Mouse (Mus musculus) E14TG2a.4 (cell line): ENCODE data around the gene Asb10.
"Not testable (repeated sequence)": the region's sequence is repeated elsewhere in the genome, so short reads cannot be mapped to it uniquely, and the experiment has no call there.

Experiments
- H3K27me3 ChIP-seq: 2 replicates; pipeline ENCODE4 v1.6.1; 2014; ENCODE audit warnings: low read length, control low read depth; ENCODE audit not compliant: insufficient read depth
- H3K36me3 ChIP-seq: 2 replicates; pipeline ENCODE4 v1.6.1; 2014; ENCODE audit warnings: low read length, control low read depth; ENCODE audit not compliant: insufficient read depth
- H3K4me1 ChIP-seq: replicated peaks from 2 replicates; pipeline ENCODE4 v1.6.1; 2014; ENCODE audit warnings: low read depth, low read length, control low read depth
- H3K4me3 ChIP-seq: replicated peaks from 2 replicates; pipeline ENCODE4 v1.5.1; 2014; ENCODE audit warnings: mild to moderate bottlenecking, low read length
- H3K9me3 ChIP-seq: 2 replicates; pipeline ENCODE4 v1.6.1; 2014; ENCODE audit warnings: low read length, control low read depth
- CTCF ChIP-seq: conservative IDR thresholded peaks from 2 replicates; pipeline ENCODE4 v1.5.1; 2014; ENCODE audit warnings: low read length
- NANOG ChIP-seq: IDR thresholded peaks from 2 replicates; pipeline ENCODE4 v1.6.1; 2014; ENCODE audit warnings: borderline replicate concordance, low read length, mixed read lengths
- POU5F1 ChIP-seq: IDR thresholded peaks from 2 replicates; pipeline ENCODE4 v1.6.1; 2014; ENCODE audit warnings: low read length, borderline replicate concordance

Asb10 gene

DNA sequence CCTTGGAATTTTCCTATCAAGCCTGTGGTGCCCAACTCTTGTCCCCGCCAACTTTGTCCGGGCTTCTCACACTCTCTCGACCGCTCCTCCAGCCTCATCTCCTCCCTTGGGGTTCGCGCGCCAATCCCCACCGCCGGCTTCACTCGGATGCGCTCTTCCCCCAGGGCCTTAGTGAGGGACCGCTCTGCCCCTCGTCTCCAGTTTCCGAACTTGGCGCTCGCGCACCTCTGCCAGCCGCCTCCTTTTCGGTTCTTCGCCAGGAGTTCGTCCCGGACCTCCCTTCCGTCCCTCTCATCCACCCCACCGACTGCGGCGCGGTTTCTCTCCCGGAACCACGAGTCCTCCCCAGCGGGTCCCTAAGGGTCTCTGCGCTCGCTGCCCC lies 36.0 kb upstream of the Asb10 start:
- TF ChIP-seq CTCF (no peak), POU5F1 (no peak), NANOG (no peak)
- H3K4me1 ChIP-seq, result peaks cover 38% of the 10 kb centered on the region
- H3K36me3 ChIP-seq, result peaks cover 46% of the 10 kb centered on the region
- peak overlapping the region; percentile 97 for H3K4me3 ChIP-seq
- no peaks in the 10 kb centered on the region for H3K27me3 ChIP-seq
- no peaks in the 10 kb centered on the region for H3K9me3 ChIP-seq

DNA sequence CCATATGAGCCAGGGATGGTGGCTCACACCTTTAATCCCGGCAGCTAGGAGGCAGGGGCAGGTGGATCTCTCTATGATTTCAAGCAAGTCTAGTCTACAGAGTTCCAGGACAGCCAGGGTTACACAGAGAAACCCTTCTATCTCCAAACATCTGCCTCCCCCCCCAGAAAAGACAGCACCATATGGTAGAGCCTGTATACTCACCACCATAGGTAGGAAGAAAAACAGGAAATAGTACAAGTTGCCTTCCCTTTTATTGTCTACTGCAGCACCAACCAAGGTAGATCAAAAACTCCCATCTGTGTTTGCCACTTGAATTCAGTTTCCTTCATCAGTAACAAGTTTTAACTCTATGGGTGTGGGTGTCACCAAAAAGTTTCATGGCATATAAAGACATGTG lies 35.2 kb upstream of the Asb10 start:
- Histone ChIP-seq H3K9me3 (no peaks in the 10 kb centered on the region), H3K27me3 (no peaks in the 10 kb centered on the region), H3K36me3 (peaks cover 54% of the 10 kb centered on the region), H3K4me3 (peak overlapping the region; percentile 97), H3K4me1 (peaks cover 38% of the 10 kb centered on the region)
- TF ChIP-seq POU5F1, result no peak
- no peak for TF ChIP-seq CTCF
- TF ChIP-seq NANOG, result no peak

DNA sequence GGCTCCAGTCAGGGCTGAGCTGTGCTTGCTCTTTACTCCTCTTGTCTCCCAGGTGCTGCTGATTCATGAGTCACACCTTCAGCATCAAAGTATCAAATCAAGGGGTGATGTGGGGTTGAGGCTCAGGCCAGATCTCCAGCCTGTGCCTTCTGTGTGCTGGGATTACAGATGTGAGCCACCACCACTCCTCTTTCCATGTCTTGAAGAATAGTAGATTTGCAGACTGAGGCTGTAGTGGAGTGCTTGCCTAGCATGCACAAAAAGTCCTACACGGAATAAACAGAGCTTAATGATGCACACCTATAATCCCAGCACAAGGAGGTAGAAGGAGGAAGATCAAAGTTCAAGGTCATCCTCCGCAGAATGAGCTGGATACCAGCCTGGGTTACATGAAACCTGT lies 15.9 kb upstream of the Asb10 start, which contains the start of gene 4931409K22Rik:
4931409K22Rik (minus strand) TSS at position 101 of the 400 bp plus-strand sequence.
- Histone ChIP-seq H3K4me1 (peaks cover 27% of the 10 kb centered on the region), H3K36me3 (no peaks in the 10 kb centered on the region), H3K27me3 (peaks cover 29% of the 10 kb centered on the region), H3K9me3 (no peaks in the 10 kb centered on the region), H3K4me3 (no peak within 1 kb of the TSS)
- TF ChIP-seq POU5F1, result no peak
- no peak for TF ChIP-seq CTCF
- TF ChIP-seq NANOG, result no peak

DNA sequence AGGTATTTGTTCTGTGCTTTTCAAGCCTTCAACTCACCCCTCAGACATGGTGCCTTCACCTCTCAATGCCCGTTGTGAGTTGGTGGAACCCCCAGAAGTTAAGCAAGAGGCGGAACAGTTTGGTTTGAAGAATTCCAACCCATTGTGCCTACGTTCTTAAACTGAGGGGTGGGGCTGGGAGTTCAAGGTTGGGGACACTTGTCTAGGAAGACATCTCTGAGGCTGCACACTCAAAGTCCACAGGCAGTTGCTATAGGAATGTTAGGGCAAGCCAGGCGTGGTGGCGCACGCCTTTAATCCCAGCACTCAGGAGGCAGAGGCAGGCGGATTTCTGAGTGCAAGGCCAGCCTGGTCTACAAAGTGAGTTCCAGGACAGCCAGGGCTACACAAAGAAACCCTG lies 14.6 kb upstream of the Asb10 start:
- H3K27me3 ChIP-seq, result peaks cover 39% of the 10 kb centered on the region
- not testable (repeated sequence) for H3K36me3 ChIP-seq, H3K9me3 ChIP-seq, H3K4me3 ChIP-seq
- peaks cover 39% of the 10 kb centered on the region for H3K4me1 ChIP-seq

DNA sequence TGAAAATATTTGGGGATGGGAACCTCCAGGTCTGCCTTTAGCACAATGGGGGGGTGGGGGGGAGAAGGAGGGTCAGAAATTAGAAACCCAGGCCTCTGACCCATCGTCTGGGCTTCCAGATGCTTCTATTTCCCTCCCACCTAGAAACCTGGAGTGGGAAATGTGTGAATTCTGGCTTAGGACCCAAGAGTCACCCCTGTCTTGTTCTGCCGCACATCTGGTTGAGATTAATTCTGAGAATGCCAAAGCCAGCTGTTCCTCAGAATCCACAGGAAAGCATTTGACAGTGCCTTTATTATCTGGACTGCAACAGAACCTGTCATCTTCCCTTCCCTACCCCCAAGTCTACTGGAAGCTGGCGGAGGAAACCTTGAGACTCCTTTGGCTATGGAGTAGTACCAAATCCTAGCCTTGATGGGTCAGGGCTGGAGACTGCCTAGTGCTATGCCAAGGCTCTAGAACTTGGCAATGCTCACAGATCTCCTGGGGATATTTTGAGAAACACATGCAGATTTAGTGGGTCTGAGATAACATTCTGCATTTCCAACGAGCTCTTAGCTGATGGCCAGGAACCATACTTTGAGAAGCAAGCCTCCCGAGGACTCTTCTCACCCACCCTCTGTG lies 13.0 kb upstream of the Asb10 start:
- H3K4me1 ChIP-seq, result peaks cover 40% of the 10 kb centered on the region
- TF ChIP-seq POU5F1 (no peak), CTCF (no peak), NANOG (no peak)

DNA sequence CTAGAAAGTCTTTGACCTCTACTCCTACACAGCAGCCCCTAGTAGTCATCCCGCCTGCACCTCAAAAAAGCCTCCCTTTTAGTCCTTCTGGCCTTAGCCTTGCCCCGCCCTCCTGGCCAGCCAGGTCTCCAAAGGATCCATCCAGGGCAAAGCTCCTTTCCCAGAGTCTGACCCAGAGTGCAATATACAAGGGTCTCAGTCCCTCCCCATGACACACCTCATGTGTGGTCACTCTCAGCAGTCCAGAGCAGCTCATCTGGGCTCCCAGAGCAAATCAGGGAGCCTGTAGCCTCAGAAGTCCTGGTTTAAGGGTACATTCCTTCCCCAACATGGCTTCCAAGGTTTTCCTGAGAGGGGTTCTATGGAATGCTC lies 10.5 kb upstream of the Asb10 start:
- Histone ChIP-seq H3K4me3 (peak overlapping the region; percentile 45), H3K27me3 (peaks cover 56% of the 10 kb centered on the region), H3K36me3 (no peaks in the 10 kb centered on the region), H3K9me3 (no peaks in the 10 kb centered on the region), H3K4me1 (peaks cover 40% of the 10 kb centered on the region)
- TF ChIP-seq POU5F1 (no peak), NANOG (no peak), CTCF (no peak)

More for the DNA sequence above, 13.0 kb upstream of the Asb10 start:
- no peak overlapping the region for H3K4me3 ChIP-seq
- H3K36me3 ChIP-seq, result no peaks in the 10 kb centered on the region
- peaks cover 51% of the 10 kb centered on the region for H3K27me3 ChIP-seq
- no peaks in the 10 kb centered on the region for H3K9me3 ChIP-seq

DNA sequence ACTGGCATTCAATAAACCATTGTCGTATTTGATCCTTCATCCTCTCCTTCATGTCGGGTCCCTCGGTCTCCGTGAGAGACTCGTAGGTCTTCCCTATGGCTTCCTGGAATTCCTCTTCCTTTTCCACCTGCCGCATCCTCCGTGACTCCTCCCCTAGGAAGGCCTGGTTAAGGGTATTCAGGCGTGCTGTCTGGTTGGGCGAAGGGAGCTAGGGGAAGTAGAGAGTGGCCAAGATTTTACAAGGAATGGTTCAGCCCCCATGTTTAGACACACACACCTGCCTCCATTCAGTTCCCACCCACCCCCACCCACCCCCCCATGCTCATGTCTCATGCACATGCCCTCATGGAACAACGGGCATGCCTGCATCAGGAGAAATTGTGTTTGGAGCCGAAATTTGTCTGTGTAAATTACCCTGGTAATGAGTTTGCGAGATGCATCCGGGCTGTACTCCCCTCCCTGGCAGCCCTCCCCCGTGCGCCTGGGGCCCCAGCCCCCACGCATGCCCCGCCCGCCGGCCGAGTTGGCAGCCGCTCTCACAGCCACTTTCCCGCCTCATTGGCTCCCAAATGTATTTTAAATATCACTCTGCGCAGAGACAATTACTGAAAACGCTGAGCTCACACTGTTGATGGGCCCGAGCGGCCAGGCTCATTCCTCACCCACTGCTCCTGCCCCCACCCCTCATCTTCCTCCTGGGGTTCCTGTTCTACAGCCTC lies 10.0 kb upstream of the Asb10 start:
- H3K9me3 ChIP-seq, result no peaks in the 10 kb centered on the region
- TF ChIP-seq CTCF (no peak), POU5F1 (no peak), NANOG (no peak)

DNA sequence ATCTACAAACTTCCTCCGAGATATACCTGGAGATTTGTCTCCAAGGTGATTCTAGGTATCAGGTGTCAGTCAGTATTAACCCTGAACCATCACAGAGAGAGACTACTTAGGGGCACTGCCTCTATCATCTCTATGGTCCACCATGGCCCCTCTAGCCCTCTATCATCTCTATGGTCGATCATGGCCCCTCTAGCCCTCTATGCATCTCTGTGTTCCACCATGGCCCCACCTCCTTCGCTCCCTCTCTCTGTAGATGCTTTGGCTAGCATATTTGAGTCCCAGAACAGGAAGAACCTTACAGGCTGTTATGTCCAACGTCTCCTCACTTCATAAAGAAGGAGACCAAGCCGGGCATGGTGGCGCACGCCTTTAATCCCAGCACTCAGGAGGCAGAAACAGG lies 1.9 kb upstream of the Asb10 start:
- Histone ChIP-seq H3K4me3 (no peak overlapping the region), H3K4me1 (peaks cover 38% of the 10 kb centered on the region), H3K36me3 (no peaks in the 10 kb centered on the region), H3K27me3 (peaks cover 13% of the 10 kb centered on the region), H3K9me3 (no peaks in the 10 kb centered on the region)
- TF ChIP-seq POU5F1 (no peak), CTCF (no peak), NANOG (no peak)

More for the DNA sequence above, 10.0 kb upstream of the Asb10 start:
- Histone ChIP-seq H3K4me1 (peaks cover 40% of the 10 kb centered on the region), H3K36me3 (no peaks in the 10 kb centered on the region), H3K27me3 (peaks cover 56% of the 10 kb centered on the region), H3K4me3 (peak overlapping the region; percentile 45)
